Mouse (Mus musculus) hindbrain, embryonic 11.5 days (tissue): ENCODE measurements around the gene Ap2s1. TPM values are rescaled to one million over a fixed set of nuclear protein-coding genes. Genes with fewer than 3 reads are reported as not detected.

Experiments
- ATAC-seq: fragments of 200-750 bp; cut with Nextera tagmentation; 2 replicates; pipeline ENCODE4 v1.8.0; 2017; ENCODE audit warnings: mild to moderate bottlenecking, moderate TSS enrichment, moderate library complexity; ENCODE audit not compliant: low FRiP score
- DNase-seq: peaks from one replicate; pipeline ENCODE4 v3.0.0-alpha.2; 2015; ENCODE audit warnings: low spot score
- H3K27ac ChIP-seq: fragments of 300-500 bp; sonication (generic); 2 replicates; pipeline ENCODE4 v1.5.1; 2014; ENCODE audit warnings: mild to moderate bottlenecking, low read depth, low read length
- H3K27me3 ChIP-seq: fragments of 300-500 bp; sonication (generic); 2 replicates; pipeline ENCODE4 v1.6.1; 2014; ENCODE audit warnings: mild to moderate bottlenecking, low read length, moderate library complexity, mixed read lengths; ENCODE audit not compliant: control insufficient read depth, insufficient read depth
- H3K36me3 ChIP-seq: fragments of 300-500 bp; sonication (generic); 2 replicates; pipeline ENCODE4 v1.6.1; 2014; ENCODE audit warnings: mild to moderate bottlenecking, low read length, moderate library complexity, mixed read lengths; ENCODE audit not compliant: control insufficient read depth, insufficient read depth
- H3K4me1 ChIP-seq: fragments of 300-500 bp; sonication (generic); replicated peaks from 2 replicates; pipeline ENCODE4 v1.6.1; 2014; ENCODE audit warnings: low read length, mixed read lengths; ENCODE audit not compliant: control insufficient read depth, insufficient read depth
- H3K4me2 ChIP-seq: fragments of 300-500 bp; sonication (generic); replicated peaks from 2 replicates; pipeline ENCODE4 v1.6.1; 2014; ENCODE audit warnings: mild to moderate bottlenecking, low read depth, low read length
- H3K4me3 ChIP-seq: fragments of 300-500 bp; sonication (generic); 2 replicates; pipeline ENCODE4 v1.5.1; 2014; ENCODE audit warnings: low read depth, low read length
- H3K9ac ChIP-seq: fragments of 300-500 bp; sonication (generic); 2 replicates; pipeline ENCODE4 v1.6.1; 2014; ENCODE audit warnings: low read depth, low read length
- H3K9me3 ChIP-seq: fragments of 300-500 bp; sonication (generic); 2 replicates; pipeline ENCODE4 v1.6.1; 2016; ENCODE audit warnings: low read length; ENCODE audit not compliant: control insufficient read depth
- WGBS: fragments of 180-500 bp; shearing (Covaris S2); extraction: QIAGEN DNeasy Blood & Tissue Kit; methylation state at CpG from one replicate; pipeline ENCODE4 v1.1.7; 2014; 5-methylcytosine and 5-hydroxymethylcytosine counted together
- polyA plus RNA-seq: library from polyadenylated mRNA; unstranded; fragments of >200 nt; fragmentation: Nextera tagmentation; extraction: Ambion mirVana; gene quantifications from 2 replicates; pipeline ENCODE4 v1.2.1, GENCODE M21; 2014

Ap2s1 gene
- polyA plus RNA-seq, 1 experiment from 2014 or later: 307 TPM

DNA sequence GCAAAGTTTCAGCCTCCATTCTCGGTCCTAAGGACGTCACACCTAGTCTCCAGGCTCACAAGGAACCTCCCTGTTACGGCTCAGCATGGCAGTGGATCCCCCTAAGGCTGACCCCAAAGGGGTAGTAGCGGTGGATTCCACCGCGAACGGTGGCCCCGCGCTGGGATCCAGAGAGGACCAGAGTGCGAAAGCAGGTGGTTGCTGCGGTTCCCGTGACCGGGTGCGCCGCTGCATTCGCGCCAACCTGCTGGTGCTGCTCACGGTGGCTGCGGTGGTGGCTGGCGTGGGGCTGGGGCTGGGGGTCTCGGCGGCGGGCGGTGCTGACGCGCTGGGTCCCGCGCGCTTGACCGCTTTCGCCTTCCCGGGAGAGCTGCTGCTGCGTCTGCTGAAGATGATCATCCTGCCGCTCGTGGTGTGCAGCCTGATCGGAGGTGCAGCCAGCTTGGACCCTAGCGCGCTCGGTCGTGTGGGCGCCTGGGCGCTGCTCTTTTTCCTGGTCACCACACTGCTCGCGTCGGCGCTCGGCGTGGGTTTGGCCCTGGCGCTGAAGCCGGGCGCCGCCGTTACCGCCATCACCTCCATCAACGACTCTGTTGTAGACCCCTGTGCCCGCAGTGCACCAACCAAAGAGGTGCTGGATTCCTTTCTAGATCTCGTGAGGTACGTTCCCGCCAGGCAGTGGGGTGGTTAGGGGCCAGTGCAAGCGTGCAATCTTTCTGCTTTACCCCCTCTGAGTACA, 43.8 kb downstream of the Ap2s1 start:
- H3K27me3 ChIP-seq: no peaks in the 10 kb centered on the region
- H3K4me1 ChIP-seq: peaks cover 6% of the 10 kb centered on the region; the same call in 1 of the 2 replicates
- H3K4me3 ChIP-seq: peak overlapping the region; percentile 71
- no peak overlapping the region for H3K27ac ChIP-seq
- peak; percentile 67 for DNase-seq
- peak; percentile 23; the same call in 1 of the 2 replicates for ATAC-seq
- H3K4me2 ChIP-seq: peak overlapping the region; percentile 99
- H3K9ac ChIP-seq: peak overlapping the region; percentile 73
- no peaks in the 10 kb centered on the region for H3K36me3 ChIP-seq
- H3K9me3 ChIP-seq: no peaks in the 10 kb centered on the region
- WGBS: under 1% methylated on average over 53 of the region's 60 CpGs

- no peak for ATAC-seq
- Histone ChIP-seq H3K4me1 (peaks cover 6% of the 10 kb centered on the region; the same call in 1 of the 2 replicates), H3K4me3 (peak overlapping the region; percentile 71), H3K4me2 (peak overlapping the region; percentile 99), H3K27ac (no peak overlapping the region), H3K9me3 (no peaks in the 10 kb centered on the region), H3K27me3 (no peaks in the 10 kb centered on the region), H3K36me3 (no peaks in the 10 kb centered on the region), H3K9ac (peak overlapping the region; percentile 73)
- no peak for DNase-seq
- 2% methylated on average over 11 of the region's 11 CpGs for WGBS
These were observed 44.4 kb downstream of the Ap2s1 start for GRCm38 (mm10) chr7:16782555-16783125.

GRCm38 (mm10) chr7:16783224-16783688, 45.0 kb downstream of the Ap2s1 start:
- H3K4me2 ChIP-seq: peak overlapping the region; percentile 99
- 16% methylated on average over 10 of the region's 10 CpGs for WGBS
- H3K27ac ChIP-seq: no peak overlapping the region
- DNase-seq: peak; percentile 21
- no peaks in the 10 kb centered on the region for H3K27me3 ChIP-seq
- no peak for ATAC-seq
- peaks cover 6% of the 10 kb centered on the region; the same call in 1 of the 2 replicates for H3K4me1 ChIP-seq
- peak overlapping the region; percentile 16; the same call in 1 of the 2 replicates for H3K9ac ChIP-seq
- no peaks in the 10 kb centered on the region for H3K9me3 ChIP-seq
- peak overlapping the region; percentile 71 for H3K4me3 ChIP-seq
- H3K36me3 ChIP-seq: no peaks in the 10 kb centered on the region

GRCm38 (mm10) chr7:16783758-16784415, 45.7 kb downstream of the Ap2s1 start:
- 47% methylated on average over 17 of the region's 17 CpGs for WGBS
- DNase-seq: no peak
- H3K27ac ChIP-seq: no peak overlapping the region
- no peaks in the 10 kb centered on the region for H3K27me3 ChIP-seq
- H3K4me3 ChIP-seq: peak overlapping the region; percentile 71; the same call in 1 of the 2 replicates
- no peaks in the 10 kb centered on the region for H3K36me3 ChIP-seq
- H3K4me1 ChIP-seq: peaks cover 6% of the 10 kb centered on the region; the same call in 1 of the 2 replicates
- H3K4me2 ChIP-seq: peak overlapping the region; percentile 99
- H3K9ac ChIP-seq: no peak overlapping the region
- no peak for ATAC-seq
- H3K9me3 ChIP-seq: no peaks in the 10 kb centered on the region

DNA sequence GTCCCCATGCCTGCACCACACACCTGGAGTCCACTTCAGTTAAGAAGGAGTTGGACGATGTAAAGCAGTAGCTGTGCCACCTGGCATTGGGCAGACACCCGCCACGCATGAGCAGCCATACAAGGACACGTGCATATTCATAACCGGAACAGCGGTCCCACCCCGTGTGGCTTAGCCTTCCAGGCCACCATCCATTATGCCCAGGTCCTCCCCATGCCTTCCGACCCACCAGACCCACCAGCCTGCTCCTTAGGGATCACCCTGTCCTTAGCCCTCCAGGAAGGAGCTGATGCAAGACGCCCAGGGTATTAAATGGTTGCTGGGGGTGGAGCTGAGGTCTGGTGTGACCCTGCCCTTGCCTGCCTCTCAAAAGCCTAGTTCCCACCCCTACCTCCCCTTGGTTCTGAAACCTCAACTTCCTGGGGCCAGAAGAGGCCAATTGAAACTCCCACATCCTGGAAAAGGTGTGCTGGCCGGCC, 46.3 kb downstream of the Ap2s1 start:
- DNase-seq (no peak), ATAC-seq (no peak)
- H3K9me3 ChIP-seq: no peaks in the 10 kb centered on the region
- no peak overlapping the region for H3K4me2 ChIP-seq
- H3K36me3 ChIP-seq: no peaks in the 10 kb centered on the region
- no peak overlapping the region for H3K4me3 ChIP-seq
- WGBS: 73% methylated on average over 10 of the region's 10 CpGs
- no peak overlapping the region for H3K27ac ChIP-seq
- H3K9ac ChIP-seq: no peak overlapping the region
- no peaks in the 10 kb centered on the region for H3K27me3 ChIP-seq
- peaks cover 6% of the 10 kb centered on the region; the same call in 1 of the 2 replicates for H3K4me1 ChIP-seq

- Histone ChIP-seq H3K9me3 (no peaks in the 10 kb centered on the region), H3K27me3 (no peaks in the 10 kb centered on the region), H3K4me2 (no peak overlapping the region), H3K27ac (no peak overlapping the region), H3K36me3 (no peaks in the 10 kb centered on the region), H3K4me1 (peaks cover 6% of the 10 kb centered on the region; the same call in 1 of the 2 replicates), H3K9ac (no peak overlapping the region), H3K4me3 (no peak overlapping the region)
- ATAC-seq: no peak
- whole genome bisulfite sequencing: 92% methylated on average over 8 of the region's 8 CpGs
- no peak for DNase-seq
These were observed 47.4 kb downstream of the Ap2s1 start for GRCm38 (mm10) chr7:16785541-16786083.

GRCm38 (mm10) chr7:16792316-16792715, 54.1 kb downstream of the Ap2s1 start:
- H3K27ac ChIP-seq: no peak overlapping the region
- no peak overlapping the region for H3K4me3 ChIP-seq
- H3K9me3 ChIP-seq: no peaks in the 10 kb centered on the region
- H3K4me1 ChIP-seq: no peaks in the 10 kb centered on the region
- ATAC-seq (no peak), DNase-seq (no peak)
- no peaks in the 10 kb centered on the region for H3K27me3 ChIP-seq
- WGBS: 80% methylated on average over 5 of the region's 5 CpGs
- no peak overlapping the region for H3K9ac ChIP-seq
- 0 out of 2 replicates have a peak, but pooled peaks cover 2% of the 10 kb centered on the region for H3K36me3 ChIP-seq
- no peak overlapping the region for H3K4me2 ChIP-seq

GRCm38 (mm10) chr7:16793010-16793725, 55.0 kb downstream of the Ap2s1 start:
- WGBS: 94% methylated on average over 19 of the region's 19 CpGs
- DNase-seq (no peak), ATAC-seq (no peak)

More at GRCm38 (mm10) chr7:16793010-16793725, 55.0 kb downstream of the Ap2s1 start:
- H3K4me1 ChIP-seq: no peaks in the 10 kb centered on the region
- H3K27me3 ChIP-seq: no peaks in the 10 kb centered on the region
- no peaks in the 10 kb centered on the region for H3K9me3 ChIP-seq
- H3K36me3 ChIP-seq: 0 out of 2 replicates have a peak, but pooled peaks cover 2% of the 10 kb centered on the region
- no peak overlapping the region for H3K27ac ChIP-seq
- no peak overlapping the region for H3K4me2 ChIP-seq
- no peak overlapping the region for H3K9ac ChIP-seq
- no peak overlapping the region for H3K4me3 ChIP-seq
